Mouse (Mus musculus): ENCODE results near the gene Cd36.

The Cd36 gene

GRCm38 (mm10) chr5:17806774-17807377, 81.7 kb downstream of the Cd36 start:
- DNase-seq (ENCODE audit: low spot score), result no peak

GRCm38 (mm10) chr5:17776571-17776970, 112.0 kb downstream of the Cd36 start:
- no peak for DNase-seq (ENCODE audit: low spot score)

GRCm38 (mm10) chr5:17770328-17770727, 118.3 kb downstream of the Cd36 start:
- no peak for DNase-seq (ENCODE audit: low spot score)

GRCm38 (mm10) chr5:17766006-17766677, 122.5 kb downstream of the Cd36 start:
- no peak for DNase-seq (ENCODE audit: low spot score)

- DNase-seq (ENCODE audit: low spot score), result no peak
These were observed 135.1 kb downstream of the Cd36 start for GRCm38 (mm10) chr5:17753471-17754005.

- no peak for DNase-seq (ENCODE audit: low spot score)
These were observed 140.3 kb downstream of the Cd36 start for GRCm38 (mm10) chr5:17748293-17748692.

GRCm38 (mm10) chr5:17747143-17747542, 141.5 kb downstream of the Cd36 start:
- no peak for DNase-seq (ENCODE audit: low spot score)

GRCm38 (mm10) chr5:17746520-17746919, 142.1 kb downstream of the Cd36 start:
- DNase-seq (ENCODE audit: low spot score), result no peak

GRCm38 (mm10) chr5:17739805-17740204, 148.8 kb downstream of the Cd36 start:
- no peak for DNase-seq (ENCODE audit: low spot score)
